Mouse (Mus musculus) liver, postnatal 0 days (tissue): ENCODE measurements around the gene Art3. TPM values are rescaled to one million over a fixed set of nuclear protein-coding genes. Genes with fewer than 3 reads are reported as not detected.

Experiments
- ATAC-seq: fragments of 200-750 bp; cut with Nextera tagmentation; 2 replicates; pipeline ENCODE4 v1.8.0; 2017; ENCODE audit warnings: mild to moderate bottlenecking, moderate library complexity
- DNase-seq: peaks from one replicate; pipeline ENCODE4 v3.0.0-alpha.2; 2016
- H3K27ac ChIP-seq: fragments of 300-500 bp; sonication (generic); 2 replicates; pipeline ENCODE4 v1.5.1; 2014; ENCODE audit warnings: antibody characterized with exemption, moderate library complexity, mild to moderate bottlenecking, low read depth
- H3K27me3 ChIP-seq: fragments of 300-500 bp; sonication (generic); 2 replicates; pipeline ENCODE4 v1.6.1; 2014; ENCODE audit warnings: low read length, control low read depth, mixed read lengths; ENCODE audit not compliant: insufficient read depth
- H3K36me3 ChIP-seq: fragments of 300-500 bp; sonication (generic); replicated peaks from 2 replicates; pipeline ENCODE4 v1.6.1; 2014; ENCODE audit warnings: mild to moderate bottlenecking, control low read depth, low read length, moderate library complexity, mixed read lengths; ENCODE audit not compliant: insufficient read depth
- H3K4me1 ChIP-seq: fragments of 300-500 bp; sonication (generic); 2 replicates; pipeline ENCODE4 v1.6.1; 2014; ENCODE audit warnings: antibody characterized with exemption, mild to moderate bottlenecking, control low read depth; ENCODE audit not compliant: insufficient read depth
- H3K4me2 ChIP-seq: fragments of 300-500 bp; sonication (generic); 2 replicates; pipeline ENCODE4 v1.6.1; 2014; ENCODE audit warnings: low read depth, mild to moderate bottlenecking, low read length, moderate library complexity, mixed read lengths
- H3K4me3 ChIP-seq: fragments of 300-500 bp; sonication (generic); 2 replicates; pipeline ENCODE4 v1.5.1; 2014; ENCODE audit warnings: low read depth, low read length
- H3K9ac ChIP-seq: fragments of 300-500 bp; sonication (generic); replicated peaks from 2 replicates; pipeline ENCODE4 v1.6.1; 2014; ENCODE audit warnings: mild to moderate bottlenecking, moderate library complexity
- H3K9me3 ChIP-seq: fragments of 300-500 bp; sonication (generic); 2 replicates; pipeline ENCODE4 v1.6.1; 2016; ENCODE audit warnings: mild to moderate bottlenecking, control low read depth, low read length, mixed read lengths
- CTCF ChIP-seq: sonication (generic); IDR thresholded peaks from 2 replicates; pipeline ENCODE4 v1.5.1; 2016; ENCODE audit warnings: antibody characterized with exemption, low read depth
- EP300 ChIP-seq: IDR thresholded peaks from 2 replicates; pipeline ENCODE4 v1.6.1; 2016; ENCODE audit warnings: antibody characterized with exemption, low read depth, mild to moderate bottlenecking
- WGBS: fragments of 180-500 bp; shearing (Covaris S2); extraction: QIAGEN DNeasy Blood & Tissue Kit; methylation state at CpG from one replicate; pipeline ENCODE4 v1.1.7; 2014; ENCODE audit not compliant: insufficient replicate concordance; 5-methylcytosine and 5-hydroxymethylcytosine counted together
- polyA plus RNA-seq: library from polyadenylated mRNA; unstranded; fragments of >200 nt; fragmentation: Nextera tagmentation; extraction: Ambion mirVana; gene quantifications from 2 replicates; pipeline ENCODE4 v1.2.1, GENCODE M21; 2015

Art3 gene
- polyA plus RNA-seq, 1 experiment from 2014 or later, result 2.3 TPM

DNA sequence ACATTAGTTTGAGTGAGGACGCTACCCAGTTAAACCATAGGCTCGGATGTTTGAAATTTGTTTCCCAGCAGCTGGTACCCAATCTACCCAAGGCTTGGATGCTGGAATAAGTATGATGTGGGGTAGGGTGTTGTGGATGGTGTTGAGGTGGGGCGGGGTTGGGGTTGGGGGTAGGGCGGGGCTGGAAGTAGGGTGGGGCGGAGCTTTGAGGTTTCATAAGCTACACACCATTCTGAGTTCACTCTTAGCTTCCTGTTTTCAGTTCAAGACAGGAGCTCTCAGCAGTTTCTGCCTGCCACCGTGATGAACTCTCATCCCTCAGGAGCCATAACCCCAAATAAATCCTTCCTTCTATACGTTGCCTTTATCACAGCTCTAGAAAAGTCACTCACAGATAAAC lies 13.5 kb upstream of the Art3 start:
- Histone ChIP-seq H3K4me3 (no peak overlapping the region), H3K9me3 (no peaks in the 10 kb centered on the region), H3K4me2 (no peak overlapping the region), H3K27ac (no peak overlapping the region), H3K9ac (no peak overlapping the region), H3K27me3 (no peaks in the 10 kb centered on the region), H3K4me1 (peaks cover 6% of the 10 kb centered on the region; the same call in 1 of the 2 replicates), H3K36me3 (no peaks in the 10 kb centered on the region)
- DNase-seq (peak; percentile 37), ATAC-seq (peak; percentile 37; the same call in 1 of the 2 replicates)
- 57% methylated on average over 7 of the region's 7 CpGs for WGBS
- no peak for TF ChIP-seq EP300
- TF ChIP-seq CTCF, result no peak

DNA sequence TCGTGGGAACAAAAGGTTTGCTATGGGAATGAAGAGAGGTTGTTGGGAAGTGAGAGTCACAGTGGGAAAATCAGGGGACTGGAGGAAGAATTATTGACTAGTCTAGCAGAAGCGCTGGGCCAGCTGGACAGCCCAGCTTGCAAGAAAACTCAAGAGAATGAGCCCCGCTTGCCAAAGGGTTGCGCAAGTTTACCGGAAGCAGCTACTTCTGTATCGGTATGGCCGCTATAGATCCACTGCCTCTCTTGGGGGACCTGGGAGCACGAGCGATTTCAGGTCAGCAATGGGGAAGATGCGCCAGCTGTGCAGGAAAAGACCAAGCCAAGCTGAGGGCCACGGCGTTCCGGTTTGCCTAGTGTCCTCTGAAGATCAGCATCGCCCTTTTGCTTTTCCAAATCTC lies 13.0 kb upstream of the Art3 start:
- Histone ChIP-seq H3K4me1 (peaks cover 6% of the 10 kb centered on the region; the same call in 1 of the 2 replicates), H3K9me3 (no peaks in the 10 kb centered on the region), H3K9ac (no peak overlapping the region), H3K36me3 (no peaks in the 10 kb centered on the region), H3K4me2 (no peak overlapping the region), H3K27ac (no peak overlapping the region), H3K27me3 (no peaks in the 10 kb centered on the region), H3K4me3 (no peak overlapping the region)
- TF ChIP-seq CTCF, result no peak
- no peak for TF ChIP-seq EP300
- DNase-seq (no peak), ATAC-seq (no peak)
- WGBS, result 70% methylated on average over 14 of the region's 14 CpGs

GRCm38 (mm10) chr5:92321631-92322400 lies 9.8 kb upstream of the Art3 start:
- H3K36me3 ChIP-seq, result no peaks in the 10 kb centered on the region
- H3K4me1 ChIP-seq, result no peaks in the 10 kb centered on the region
- peak overlapping the region; percentile 53; the same call in 1 of the 2 replicates for H3K27ac ChIP-seq
- peak; percentile 28; the same call in 1 of the 2 replicates for TF ChIP-seq CTCF
- no peak for TF ChIP-seq EP300
- H3K9me3 ChIP-seq, result no peaks in the 10 kb centered on the region
- DNase-seq (no peak), ATAC-seq (peak; percentile 80)
- no peak overlapping the region for H3K4me2 ChIP-seq
- H3K4me3 ChIP-seq, result no peak overlapping the region
- 61% methylated on average over 8 of the region's 8 CpGs for WGBS
- H3K27me3 ChIP-seq, result no peaks in the 10 kb centered on the region
- H3K9ac ChIP-seq, result no peak overlapping the region

GRCm38 (mm10) chr5:92322612-92323011 lies 9.0 kb upstream of the Art3 start:
- H3K4me3 ChIP-seq, result no peak overlapping the region
- no peaks in the 10 kb centered on the region for H3K36me3 ChIP-seq
- H3K9me3 ChIP-seq, result no peaks in the 10 kb centered on the region
- no peak overlapping the region for H3K9ac ChIP-seq
- no peak for TF ChIP-seq CTCF
- no peak; the same call in 1 of the 2 replicates for TF ChIP-seq EP300
- DNase-seq, result no peak
- 0 out of 2 replicates have a peak, but pooled peaks cover 2% of the 10 kb centered on the region for H3K4me1 ChIP-seq
- H3K27me3 ChIP-seq, result no peaks in the 10 kb centered on the region
- 58% methylated on average over 4 of the region's 4 CpGs for WGBS
- H3K4me2 ChIP-seq, result no peak overlapping the region
- peak overlapping the region; percentile 53; the same call in 1 of the 2 replicates for H3K27ac ChIP-seq
- ATAC-seq, result peak; percentile 53; the same call in 1 of the 2 replicates

DNA sequence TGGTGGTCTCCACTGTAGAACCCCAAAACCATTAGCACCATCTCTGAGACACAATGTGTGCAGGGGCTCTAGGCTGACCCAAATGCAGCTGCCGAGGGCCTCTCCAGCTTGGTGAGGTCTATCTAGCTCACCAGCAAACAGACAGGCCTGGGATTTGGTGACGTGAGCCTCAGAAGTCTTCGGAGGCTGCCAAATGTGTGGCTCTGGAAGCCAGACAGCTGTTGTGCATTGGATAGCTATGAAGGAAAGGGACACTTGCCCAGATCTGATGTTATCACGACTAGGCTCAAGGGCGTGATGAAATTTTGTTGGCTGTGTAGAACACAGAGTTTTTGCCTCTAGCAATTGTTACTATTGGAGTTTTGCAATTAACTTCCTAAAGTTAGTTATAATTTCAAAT lies 8.4 kb upstream of the Art3 start:
- DNase-seq (no peak), ATAC-seq (no peak)
- Histone ChIP-seq H3K9me3 (no peaks in the 10 kb centered on the region), H3K27me3 (no peaks in the 10 kb centered on the region), H3K36me3 (no peaks in the 10 kb centered on the region), H3K27ac (0 out of 2 replicates have a peak overlapping the region, but pooled peaks have one; percentile 53), H3K4me1 (0 out of 2 replicates have a peak, but pooled peaks cover 2% of the 10 kb centered on the region), H3K4me2 (no peak overlapping the region), H3K9ac (no peak overlapping the region), H3K4me3 (no peak overlapping the region)
- 52% methylated on average over 5 of the region's 5 CpGs for WGBS
- TF ChIP-seq CTCF, result no peak
- no peak for TF ChIP-seq EP300

DNA sequence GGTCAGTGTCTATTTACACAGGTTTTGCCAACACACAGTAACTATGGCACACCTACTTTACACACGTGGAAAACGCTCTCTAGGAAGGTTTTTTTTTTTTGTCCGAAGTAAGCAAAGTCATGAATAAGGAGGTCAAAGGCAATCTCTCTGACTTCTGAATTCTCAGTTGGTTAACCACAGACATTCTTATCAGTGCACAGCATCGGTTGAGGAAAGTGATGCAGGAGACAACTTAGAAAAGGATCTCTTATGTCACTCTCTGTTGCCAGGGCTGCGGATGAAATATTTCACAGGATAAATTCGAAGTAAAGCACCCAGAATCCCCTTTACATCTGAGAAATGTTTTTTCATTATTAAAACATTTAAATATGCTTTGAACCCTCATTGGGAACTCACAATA lies 4.3 kb upstream of the Art3 start:
- Histone ChIP-seq H3K4me2 (no peak overlapping the region), H3K9me3 (no peaks in the 10 kb centered on the region), H3K36me3 (no peaks in the 10 kb centered on the region), H3K4me3 (no peak overlapping the region), H3K9ac (no peak overlapping the region), H3K27ac (no peak overlapping the region), H3K4me1 (peaks cover 5% of the 10 kb centered on the region; the same call in 1 of the 2 replicates), H3K27me3 (no peaks in the 10 kb centered on the region)
- TF ChIP-seq CTCF, result no peak
- TF ChIP-seq EP300, result no peak
- no peak for DNase-seq
- 25% methylated on average over 6 of the region's 6 CpGs for WGBS
- ATAC-seq, result no peak
